Mouse (Mus musculus) right cerebral cortex, postnatal 25 days (tissue): ENCODE measurements around the gene Cacfd1.
A peak's percentile ranks its signal among the peaks of the same experiment; 100 is the strongest.

Experiments
- DNase-seq: peaks from one replicate; pipeline ENCODE4 v3.0.0; 2022

Cacfd1 gene

DNA sequence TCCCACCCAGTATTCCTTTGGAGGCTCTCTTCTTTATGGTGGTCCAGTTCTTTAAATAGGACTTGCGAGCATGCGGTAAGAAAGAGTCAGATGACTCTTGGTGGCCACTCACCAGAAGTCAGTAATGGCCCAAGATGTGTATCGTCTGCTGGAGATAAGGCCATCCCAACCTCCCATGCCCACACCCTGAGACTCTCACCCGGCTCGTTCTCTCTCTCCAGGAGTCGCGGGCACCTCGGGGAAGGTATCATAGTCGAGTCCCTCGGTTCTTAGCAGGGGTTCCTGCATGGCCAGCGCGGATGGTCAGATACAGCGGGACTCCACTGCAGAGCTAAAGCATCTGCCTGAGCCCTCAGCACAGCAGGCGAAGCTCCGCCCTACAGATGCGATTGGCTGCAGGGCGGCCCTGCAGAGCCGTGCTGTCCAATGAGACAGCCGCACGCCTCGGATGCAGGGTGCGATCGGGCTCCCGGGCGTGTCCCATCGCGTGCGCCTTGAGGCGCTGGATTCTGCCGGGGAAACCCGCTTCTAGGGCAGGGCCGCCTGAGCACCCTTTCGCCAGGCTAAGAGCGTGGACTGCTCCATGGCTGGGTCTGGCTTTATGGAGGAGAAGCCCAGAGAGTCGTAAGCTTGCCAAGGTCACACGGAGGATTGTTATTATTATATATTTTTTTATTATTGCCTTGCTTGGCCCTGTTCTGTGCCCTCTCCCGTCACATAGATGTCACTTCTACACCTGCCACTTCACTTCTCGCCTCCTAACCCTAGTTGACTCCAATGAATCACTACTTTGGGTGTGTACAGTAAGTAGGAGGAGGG, 18.1 kb downstream of the Cacfd1 start, which contains the start of gene Slc2a6:
Gene Slc2a6, minus strand, starts transcription at position 381 of the 819 bp plus-strand sequence.
- peak; percentile 92 for DNase-seq

GRCm38 (mm10) chr2:27028437-27029015, 18.8 kb downstream of the Cacfd1 start:
- DNase-seq: no peak

DNA sequence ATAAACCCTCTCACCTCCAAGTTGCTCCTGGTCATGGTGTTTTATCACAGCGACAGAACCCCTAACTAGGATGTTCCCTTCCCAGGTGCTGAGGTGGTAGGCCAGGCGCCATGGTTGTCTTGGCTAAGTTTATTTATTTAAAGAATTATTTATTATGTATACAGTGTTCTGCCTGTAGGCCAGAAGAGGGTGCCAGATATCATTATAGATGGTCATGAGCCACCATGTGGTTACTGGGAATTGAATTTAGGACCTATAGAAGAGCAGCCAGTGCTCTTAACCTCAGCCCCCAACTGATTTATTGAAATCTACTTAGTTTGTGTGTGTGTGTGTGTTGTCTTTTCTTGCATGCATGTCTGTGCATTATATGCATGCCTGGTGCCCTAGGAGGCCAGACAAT, 22.6 kb downstream of the Cacfd1 start:
- DNase-seq: no peak

DNA sequence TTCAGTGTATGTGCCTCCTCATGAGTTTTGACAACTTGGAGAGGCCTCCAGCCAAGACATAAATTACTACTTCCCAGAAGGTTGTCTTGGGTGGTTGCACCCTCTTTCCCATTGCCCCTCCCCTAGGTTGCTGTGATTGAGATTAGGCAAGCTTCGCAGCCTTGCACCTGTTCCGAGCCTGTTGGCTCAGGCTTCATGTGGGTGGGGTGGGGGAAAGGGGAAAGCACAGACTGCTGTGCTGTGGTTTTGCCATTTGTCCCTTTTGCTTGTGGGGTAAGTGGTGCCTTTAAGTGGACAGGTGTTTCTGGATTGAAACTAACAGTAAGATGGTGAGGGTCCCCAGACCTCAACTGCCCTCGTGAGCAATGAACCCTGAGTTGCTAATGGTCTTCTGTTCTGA, 26.3 kb downstream of the Cacfd1 start:
- no peak for DNase-seq

- DNase-seq: no peak
Measured at GRCm38 (mm10) chr2:27037008-27037407, 27.3 kb downstream of the Cacfd1 start.

- peak; percentile 57 for DNase-seq
Measured at GRCm38 (mm10) chr2:27038596-27038995, 28.9 kb downstream of the Cacfd1 start.

GRCm38 (mm10) chr2:27039286-27039685, 29.6 kb downstream of the Cacfd1 start:
- no peak for DNase-seq

DNA sequence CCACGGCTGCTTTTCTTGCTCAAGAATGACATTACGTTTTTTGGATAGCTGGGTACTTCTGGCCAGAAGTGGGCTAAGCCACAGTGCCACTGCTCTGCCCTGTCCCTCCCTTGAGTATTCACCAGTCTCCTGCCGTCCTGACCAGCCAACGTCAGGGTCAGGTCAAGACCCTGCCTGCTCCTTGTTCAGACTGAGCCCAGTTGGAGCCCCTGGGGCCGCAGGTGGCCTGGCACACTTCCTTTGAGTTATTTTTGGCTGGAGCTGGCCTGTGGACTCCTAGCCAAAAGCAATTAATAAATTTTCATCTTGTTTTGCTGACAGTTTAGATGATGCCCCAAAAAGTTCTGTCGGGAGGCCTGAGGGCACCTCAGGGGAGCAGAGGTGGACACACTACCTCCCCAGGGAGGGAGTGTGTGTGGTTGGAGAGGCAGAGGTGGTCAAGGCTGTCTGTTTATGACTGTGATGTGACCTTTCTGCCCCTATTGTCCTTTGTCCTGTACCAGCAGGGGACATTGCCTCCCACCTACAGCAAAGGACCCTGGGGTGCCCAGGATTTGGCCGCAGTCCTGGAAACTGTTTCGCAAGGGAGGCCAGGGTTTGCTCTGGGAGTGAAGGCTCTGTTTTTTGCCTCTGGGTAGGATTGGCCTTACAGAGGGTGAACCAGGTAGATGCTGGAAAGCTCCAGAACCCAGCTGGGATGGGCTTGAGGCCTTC, 32.6 kb downstream of the Cacfd1 start:
- DNase-seq: no peak

DNA sequence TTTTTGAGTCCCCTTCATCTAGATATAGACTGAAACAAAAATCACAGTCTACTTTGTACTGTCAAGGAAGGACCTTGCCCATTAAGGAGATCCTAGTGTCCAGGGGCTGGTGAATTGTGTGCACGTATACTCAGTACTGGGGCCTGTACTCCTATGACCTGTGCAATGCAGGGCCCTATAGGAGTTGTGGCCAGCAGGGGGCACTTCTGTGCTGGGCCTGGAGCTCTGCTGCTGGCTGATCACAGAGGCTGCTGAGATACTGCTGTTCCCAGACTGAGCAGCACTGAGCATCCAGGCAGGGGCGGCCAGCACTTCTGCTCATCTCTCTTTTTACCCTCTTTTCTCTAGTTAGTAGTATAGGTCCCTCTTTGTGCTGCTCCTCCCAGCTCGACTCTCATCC, 33.7 kb downstream of the Cacfd1 start:
- DNase-seq: peak; percentile 84

DNA sequence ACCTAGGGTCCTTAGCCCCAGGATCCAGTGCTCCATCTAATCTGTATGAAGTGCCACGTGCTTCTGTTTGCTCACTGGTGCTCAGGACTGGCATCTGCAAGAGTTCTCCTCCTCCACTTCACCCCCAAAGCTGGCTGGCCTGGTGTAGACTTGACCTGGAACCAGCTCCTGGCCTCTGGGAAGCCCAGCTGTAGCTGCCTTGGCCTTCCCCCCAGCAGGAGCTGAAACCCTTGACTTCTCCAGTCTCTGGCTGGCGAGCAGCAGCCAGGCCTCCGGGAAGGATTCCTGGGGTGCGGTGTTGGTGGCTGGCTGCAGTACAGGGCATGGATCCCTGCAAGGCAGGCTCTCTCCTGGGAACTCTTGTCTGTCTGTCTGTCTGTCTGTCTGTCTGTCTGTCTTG, 34.4 kb downstream of the Cacfd1 start:
- DNase-seq: no peak

DNA sequence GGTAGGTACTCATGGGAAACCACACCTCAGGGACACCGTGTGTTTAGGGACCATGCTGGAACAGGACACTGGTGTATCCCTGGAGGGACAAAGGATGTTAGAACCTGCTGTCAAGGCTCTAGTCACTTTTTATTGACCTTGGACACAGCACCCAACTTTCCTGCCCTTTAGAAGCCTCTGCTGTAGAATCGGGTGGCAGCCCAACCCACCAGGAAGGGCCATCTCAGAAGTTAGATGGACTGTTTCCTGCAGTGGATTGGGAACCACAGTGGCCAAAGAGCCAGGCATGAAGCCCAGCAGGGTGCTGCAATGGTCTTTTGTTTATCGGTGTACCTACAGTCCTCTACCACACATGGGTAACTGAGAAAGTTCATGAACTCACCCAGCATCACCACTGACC, 34.9 kb downstream of the Cacfd1 start:
- no peak for DNase-seq

DNA sequence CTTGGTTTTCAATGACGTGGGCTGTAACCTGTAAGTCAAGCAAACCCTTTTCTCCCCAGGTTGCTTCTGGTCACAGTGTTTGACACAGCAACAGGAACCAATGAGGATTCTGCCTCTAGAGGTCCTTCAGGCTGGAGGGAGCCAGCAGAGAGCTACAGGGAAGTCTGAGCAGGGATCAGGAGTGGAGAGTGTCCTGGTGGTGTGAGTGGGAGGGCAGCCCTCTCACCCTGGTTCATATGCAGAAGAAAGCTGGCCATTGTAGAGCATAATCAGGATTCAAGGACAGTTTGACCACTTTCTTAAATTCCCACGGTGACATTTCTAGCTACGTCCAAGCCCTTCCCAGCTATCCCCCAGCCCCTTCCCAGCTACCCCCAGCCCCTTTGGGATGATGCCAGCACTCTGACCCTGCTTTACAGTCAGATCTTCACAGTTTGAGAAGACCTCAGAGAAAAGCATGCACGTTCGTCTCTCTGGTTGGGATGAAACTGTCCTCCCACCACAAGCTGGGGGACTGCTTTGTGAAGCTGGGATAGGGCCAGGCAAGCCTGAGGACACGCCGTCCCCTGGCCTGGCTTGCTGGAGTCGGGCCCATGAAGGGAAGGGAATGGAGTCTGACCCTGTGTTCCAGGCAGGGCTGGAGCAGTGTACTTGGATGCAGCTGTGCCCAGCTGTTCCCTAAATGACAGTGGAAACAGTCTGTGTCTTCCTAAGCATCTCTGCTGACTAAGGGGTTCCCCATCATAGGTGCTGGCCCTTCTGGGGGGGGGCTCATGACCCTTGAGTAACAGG, 36.4 kb downstream of the Cacfd1 start:
- DNase-seq: no peak

DNA sequence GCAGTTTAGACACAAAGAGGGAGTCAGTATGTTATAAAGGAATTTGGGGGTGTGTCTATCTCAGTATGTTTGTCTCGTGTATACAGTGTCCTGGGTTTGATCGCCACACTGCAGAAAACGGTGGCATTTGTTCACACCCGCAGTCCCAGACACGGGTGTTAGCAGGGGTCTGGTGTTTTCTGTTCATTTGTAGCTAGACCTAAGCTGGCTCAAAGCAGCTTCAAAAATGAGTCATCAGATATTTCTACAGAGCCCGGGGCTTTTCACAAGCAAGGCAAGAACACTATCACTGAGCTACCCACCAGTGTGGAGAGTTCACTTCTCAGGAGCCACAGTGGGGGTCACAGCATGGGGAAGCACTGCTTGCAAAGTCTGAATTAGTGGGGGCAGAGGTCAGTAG, 39.7 kb downstream of the Cacfd1 start:
- no peak for DNase-seq

DNA sequence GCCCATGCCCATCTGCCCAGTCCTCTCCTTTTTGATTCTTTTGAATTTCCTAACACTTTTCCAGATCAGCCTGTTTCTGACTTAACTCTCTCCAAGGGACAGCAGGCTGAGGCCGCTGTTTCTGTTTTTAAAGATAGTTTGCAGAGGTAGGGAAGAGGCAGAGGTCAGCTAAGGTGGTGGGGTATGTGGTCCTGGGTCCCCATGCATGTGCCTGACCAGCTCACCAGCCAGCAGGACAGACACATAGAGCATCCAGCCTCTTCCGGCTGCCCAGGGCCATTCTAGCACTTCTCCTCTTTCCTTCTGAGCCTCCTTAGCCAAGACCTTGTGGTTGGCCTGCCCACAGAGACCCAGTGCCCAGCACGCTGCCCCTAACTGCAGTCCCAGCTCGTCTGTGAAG, 48.5 kb downstream of the Cacfd1 start:
- DNase-seq: no peak

GRCm38 (mm10) chr2:27058751-27059150, 49.0 kb downstream of the Cacfd1 start:
- DNase-seq: no peak

DNA sequence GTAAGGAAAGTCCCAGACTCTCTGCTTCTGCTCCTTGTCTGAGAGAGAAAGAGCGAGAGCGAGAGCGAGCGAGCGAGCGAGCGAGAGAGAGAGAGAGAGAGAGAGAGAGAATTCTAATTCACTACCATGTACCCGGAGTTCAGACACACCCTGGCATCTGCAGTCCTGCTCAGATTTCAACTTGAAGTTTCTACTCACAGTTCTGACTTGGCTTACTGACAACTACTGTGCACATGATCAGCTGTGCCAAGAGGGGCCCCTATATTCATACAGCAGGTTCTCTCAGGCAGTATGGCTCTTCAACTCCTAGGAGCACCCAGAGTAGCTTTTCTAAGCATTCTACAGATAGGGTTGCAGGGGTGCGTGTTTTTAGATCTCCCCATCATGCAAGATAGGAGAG, 49.5 kb downstream of the Cacfd1 start:
- DNase-seq: no peak

DNA sequence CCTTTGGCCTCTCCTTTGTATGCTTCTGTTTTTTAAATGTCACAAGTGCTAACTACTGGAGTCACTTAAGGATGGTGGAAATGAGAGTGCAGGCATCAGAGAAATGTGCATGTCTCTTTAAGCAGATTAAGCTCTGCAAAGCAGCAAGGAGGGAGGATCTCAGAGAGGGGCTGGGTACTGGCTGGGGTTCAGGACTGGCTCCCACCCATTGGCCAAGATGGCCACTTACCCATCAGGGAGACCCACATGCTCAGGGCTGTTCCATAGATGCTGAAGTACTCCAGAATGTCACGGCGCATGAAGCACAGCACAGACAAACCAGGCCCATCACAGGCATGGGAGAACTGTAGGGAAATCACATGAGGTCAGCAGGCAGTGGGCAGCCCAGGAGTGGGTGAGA, 57.4 kb downstream of the Cacfd1 start:
- DNase-seq: no peak

DNA sequence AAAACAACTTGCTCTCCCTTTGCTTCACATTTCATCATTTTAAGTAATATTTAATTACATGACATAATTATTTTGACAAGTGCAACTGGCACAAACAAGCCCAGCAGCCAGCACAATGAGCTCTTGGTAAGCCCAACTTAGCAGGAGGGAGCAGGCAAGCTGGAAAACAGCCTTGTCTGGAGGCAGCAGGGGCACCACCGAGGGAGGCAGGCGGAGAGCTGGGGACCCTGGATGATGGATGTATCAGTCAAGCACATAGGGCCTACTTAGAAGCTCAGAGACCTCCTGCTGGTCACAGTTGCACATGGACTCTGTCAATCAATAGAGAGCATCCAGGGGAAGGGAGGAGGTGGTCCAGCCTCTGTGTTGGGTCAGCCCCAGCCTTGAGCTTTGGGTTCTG, 58.3 kb downstream of the Cacfd1 start:
- no peak for DNase-seq

GRCm38 (mm10) chr2:27069646-27070045, 59.9 kb downstream of the Cacfd1 start:
- no peak for DNase-seq

DNA sequence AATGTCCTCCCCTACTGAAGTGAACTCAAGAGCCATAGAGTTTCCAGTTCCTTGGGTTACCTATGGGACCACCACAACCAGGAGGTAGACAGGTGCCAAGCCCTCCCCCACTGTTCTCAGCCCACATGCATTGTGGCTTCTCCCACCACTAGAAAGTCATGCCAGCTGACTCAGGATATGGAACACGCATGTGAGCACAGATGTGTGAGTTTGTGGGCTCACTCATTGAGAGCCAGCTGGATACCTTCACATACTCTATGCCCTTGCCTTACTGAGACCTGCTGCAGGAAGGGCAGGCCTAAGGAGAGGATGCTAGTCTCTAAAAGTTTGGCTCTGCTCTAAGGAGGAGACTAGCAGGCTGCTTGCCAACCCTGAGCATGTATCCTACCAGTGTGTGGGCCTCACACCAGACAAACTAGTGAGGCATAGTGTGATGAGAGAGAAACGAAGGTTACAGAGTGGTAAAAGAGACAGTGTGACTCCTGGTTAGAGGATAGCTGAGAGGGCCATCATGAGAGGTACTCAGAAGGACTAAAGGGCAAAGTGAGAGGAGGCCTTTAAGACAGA, 60.6 kb downstream of the Cacfd1 start:
- DNase-seq: peak; percentile 38
